Mouse (Mus musculus): ENCODE data around the gene Cd3eap. TPM values are rescaled to one million over a fixed set of nuclear protein-coding genes. Genes with fewer than 3 reads are reported as not detected.

Cd3eap gene
- polyA plus RNA-seq, 1 experiment from 2014 or later: 16.4 TPM

DNA sequence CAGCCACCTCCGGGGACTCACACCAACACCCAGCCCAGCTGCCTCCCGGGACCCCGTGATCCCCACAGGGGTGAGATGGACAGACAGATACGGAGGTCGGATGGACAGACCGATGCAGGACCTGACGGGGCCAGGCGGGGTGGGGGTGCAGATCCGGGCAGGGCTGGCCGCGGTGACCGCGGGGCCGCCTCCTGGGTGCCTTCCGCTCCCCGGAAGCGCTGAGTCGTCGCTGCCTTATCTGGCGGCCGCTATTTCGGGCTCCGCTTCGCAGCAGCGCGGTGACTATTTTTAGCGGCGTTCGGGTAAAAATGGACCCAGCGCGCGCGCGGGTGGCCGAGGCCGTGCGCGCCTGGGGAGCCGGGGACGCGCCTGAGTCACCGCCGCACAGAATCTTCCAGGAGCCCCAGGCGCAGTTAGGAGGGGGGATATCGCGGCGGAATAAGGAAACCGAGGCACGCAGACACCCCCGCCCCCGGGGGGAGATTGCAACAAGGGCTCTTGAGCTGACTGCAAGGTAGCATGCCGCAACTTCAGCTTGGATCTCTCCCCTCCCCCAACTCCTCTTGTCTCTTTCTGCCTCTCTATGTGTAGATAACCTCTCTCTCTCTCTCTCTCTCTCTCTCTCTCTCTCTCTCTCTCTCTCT, 26.5 kb downstream of the Cd3eap start:
- peak overlapping the region; percentile 86 for H3K9ac ChIP-seq (replicated peaks; ENCODE audit: low read length)
- H3K4me1 ChIP-seq (ENCODE audit: control insufficient read depth, insufficient read depth, low read length): no peaks in the 10 kb centered on the region
- DNase-seq (peak; percentile 88), ATAC-seq (ENCODE audit: low FRiP score, low TSS enrichment) (peak; percentile 58)
- H3K36me3 ChIP-seq (ENCODE audit: control insufficient read depth, insufficient read depth, low read length): no peaks in the 10 kb centered on the region
- peak overlapping the region; percentile 86 for H3K4me2 ChIP-seq (ENCODE audit: low read length)
- H3K27me3 ChIP-seq (ENCODE audit: control insufficient read depth, insufficient read depth, low read length): no peaks in the 10 kb centered on the region
- peak overlapping the region; percentile 85 for H3K27ac ChIP-seq (replicated peaks; ENCODE audit: low read depth, low read length)
- peak overlapping the region; percentile 60 for H3K4me3 ChIP-seq (replicated peaks; ENCODE audit: low read depth, low read length)
- under 1% methylated on average over 52 of the region's 52 CpGs for WGBS
- H3K9me3 ChIP-seq (ENCODE audit: control insufficient read depth, low read length): no peaks in the 10 kb centered on the region

GRCm38 (mm10) chr7:19331910-19332309, 27.4 kb downstream of the Cd3eap start:
- no peak overlapping the region for H3K4me2 ChIP-seq (ENCODE audit: low read length)
- no peak overlapping the region for H3K27ac ChIP-seq (replicated peaks; ENCODE audit: low read depth, low read length)
- no peak for ATAC-seq (ENCODE audit: low FRiP score, low TSS enrichment)
- H3K4me3 ChIP-seq (replicated peaks; ENCODE audit: low read depth, low read length): no peak overlapping the region
- 62% methylated on average over 2 of the region's 2 CpGs for WGBS
- 0 out of 2 replicates have a peak, but pooled peaks cover 4% of the 10 kb centered on the region for H3K4me1 ChIP-seq (ENCODE audit: control insufficient read depth, insufficient read depth, low read length)
- no peaks in the 10 kb centered on the region for H3K27me3 ChIP-seq (ENCODE audit: control insufficient read depth, insufficient read depth, low read length)
- H3K9ac ChIP-seq (replicated peaks; ENCODE audit: low read length): no peak overlapping the region
- H3K9me3 ChIP-seq (ENCODE audit: control insufficient read depth, low read length): no peaks in the 10 kb centered on the region
- H3K36me3 ChIP-seq (ENCODE audit: control insufficient read depth, insufficient read depth, low read length): no peaks in the 10 kb centered on the region
- no peak for DNase-seq

DNA sequence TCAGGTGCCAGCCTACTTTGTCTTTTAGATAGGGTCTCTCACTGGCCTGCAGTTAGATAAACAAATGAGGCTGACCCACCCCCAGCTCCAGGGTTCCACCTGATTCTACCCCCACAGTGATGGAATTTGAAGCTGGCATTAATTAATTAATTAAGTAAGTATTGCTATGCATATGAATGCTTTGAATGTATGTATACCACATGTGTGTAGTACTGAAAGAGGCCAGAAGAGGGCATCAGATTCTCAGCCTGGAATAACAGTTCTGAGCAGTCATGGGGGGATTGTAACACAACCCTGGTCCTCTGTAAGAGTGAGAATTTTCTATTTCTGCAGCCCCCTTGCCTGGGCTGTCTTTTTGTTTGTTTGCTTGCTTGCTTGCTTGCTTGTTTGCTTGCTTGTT, 30.9 kb downstream of the Cd3eap start:
- Histone ChIP-seq H3K27ac (replicated peaks; ENCODE audit: low read depth, low read length) (no peak overlapping the region), H3K4me3 (replicated peaks; ENCODE audit: low read depth, low read length) (no peak overlapping the region), H3K4me1 (ENCODE audit: control insufficient read depth, insufficient read depth, low read length) (peaks cover 9% of the 10 kb centered on the region; the same call in 1 of the 2 replicates), H3K9me3 (ENCODE audit: control insufficient read depth, low read length) (no peaks in the 10 kb centered on the region), H3K4me2 (ENCODE audit: low read length) (no peak overlapping the region), H3K27me3 (ENCODE audit: control insufficient read depth, insufficient read depth, low read length) (no peaks in the 10 kb centered on the region), H3K36me3 (ENCODE audit: control insufficient read depth, insufficient read depth, low read length) (no peaks in the 10 kb centered on the region), H3K9ac (replicated peaks; ENCODE audit: low read length) (no peak overlapping the region)
- ATAC-seq (ENCODE audit: low FRiP score, low TSS enrichment): no peak
- DNase-seq: no peak

GRCm38 (mm10) chr7:19327782-19328181, 31.5 kb downstream of the Cd3eap start:
- H3K9me3 ChIP-seq (ENCODE audit: control insufficient read depth, low read length): no peaks in the 10 kb centered on the region
- H3K9ac ChIP-seq (replicated peaks; ENCODE audit: low read length): no peak overlapping the region
- no peaks in the 10 kb centered on the region for H3K36me3 ChIP-seq (ENCODE audit: control insufficient read depth, insufficient read depth, low read length)
- WGBS: 86% methylated on average over 5 of the region's 5 CpGs
- no peak for DNase-seq
- H3K4me2 ChIP-seq (ENCODE audit: low read length): peak overlapping the region; percentile 67; the same call in 1 of the 2 replicates
- H3K27me3 ChIP-seq (ENCODE audit: control insufficient read depth, insufficient read depth, low read length): no peaks in the 10 kb centered on the region
- H3K27ac ChIP-seq (replicated peaks; ENCODE audit: low read depth, low read length): no peak overlapping the region
- H3K4me3 ChIP-seq (replicated peaks; ENCODE audit: low read depth, low read length): no peak overlapping the region
- H3K4me1 ChIP-seq (ENCODE audit: control insufficient read depth, insufficient read depth, low read length): peaks cover 9% of the 10 kb centered on the region; the same call in 1 of the 2 replicates
- no peak for ATAC-seq (ENCODE audit: low FRiP score, low TSS enrichment)

- WGBS: under 1% methylated on average over 22 of the region's 22 CpGs
- peak overlapping the region; percentile 39 for H3K9ac ChIP-seq (replicated peaks; ENCODE audit: low read length)
- H3K4me2 ChIP-seq (ENCODE audit: low read length): peak overlapping the region; percentile 67
- ATAC-seq (ENCODE audit: low FRiP score, low TSS enrichment): peak; percentile 65
- H3K36me3 ChIP-seq (ENCODE audit: control insufficient read depth, insufficient read depth, low read length): no peaks in the 10 kb centered on the region
- H3K27ac ChIP-seq (replicated peaks; ENCODE audit: low read depth, low read length): no peak overlapping the region
- peak; percentile 86 for DNase-seq
- peak overlapping the region; percentile 29 for H3K4me3 ChIP-seq (replicated peaks; ENCODE audit: low read depth, low read length)
- no peaks in the 10 kb centered on the region for H3K27me3 ChIP-seq (ENCODE audit: control insufficient read depth, insufficient read depth, low read length)
- H3K9me3 ChIP-seq (ENCODE audit: control insufficient read depth, low read length): no peaks in the 10 kb centered on the region
- H3K4me1 ChIP-seq (ENCODE audit: control insufficient read depth, insufficient read depth, low read length): peaks cover 9% of the 10 kb centered on the region; the same call in 1 of the 2 replicates
Observed at GRCm38 (mm10) chr7:19327128-19327527, 32.2 kb downstream of the Cd3eap start.

GRCm38 (mm10) chr7:19326359-19326758, 32.9 kb downstream of the Cd3eap start:
- Histone ChIP-seq H3K4me2 (ENCODE audit: low read length) (peak overlapping the region; percentile 67), H3K27ac (replicated peaks; ENCODE audit: low read depth, low read length) (peak overlapping the region; percentile 16; the same call in 1 of the 2 replicates), H3K9me3 (ENCODE audit: control insufficient read depth, low read length) (no peaks in the 10 kb centered on the region), H3K9ac (replicated peaks; ENCODE audit: low read length) (no peak overlapping the region; the same call in 1 of the 2 replicates), H3K4me3 (replicated peaks; ENCODE audit: low read depth, low read length) (peak overlapping the region; percentile 29), H3K27me3 (ENCODE audit: control insufficient read depth, insufficient read depth, low read length) (no peaks in the 10 kb centered on the region), H3K4me1 (ENCODE audit: control insufficient read depth, insufficient read depth, low read length) (peaks cover 9% of the 10 kb centered on the region; the same call in 1 of the 2 replicates), H3K36me3 (ENCODE audit: control insufficient read depth, insufficient read depth, low read length) (no peaks in the 10 kb centered on the region)
- ATAC-seq (ENCODE audit: low FRiP score, low TSS enrichment) (peak; percentile 55; the same call in 1 of the 2 replicates), DNase-seq (peak; percentile 83)
- 0% methylated on average over 19 of the region's 20 CpGs for WGBS

DNA sequence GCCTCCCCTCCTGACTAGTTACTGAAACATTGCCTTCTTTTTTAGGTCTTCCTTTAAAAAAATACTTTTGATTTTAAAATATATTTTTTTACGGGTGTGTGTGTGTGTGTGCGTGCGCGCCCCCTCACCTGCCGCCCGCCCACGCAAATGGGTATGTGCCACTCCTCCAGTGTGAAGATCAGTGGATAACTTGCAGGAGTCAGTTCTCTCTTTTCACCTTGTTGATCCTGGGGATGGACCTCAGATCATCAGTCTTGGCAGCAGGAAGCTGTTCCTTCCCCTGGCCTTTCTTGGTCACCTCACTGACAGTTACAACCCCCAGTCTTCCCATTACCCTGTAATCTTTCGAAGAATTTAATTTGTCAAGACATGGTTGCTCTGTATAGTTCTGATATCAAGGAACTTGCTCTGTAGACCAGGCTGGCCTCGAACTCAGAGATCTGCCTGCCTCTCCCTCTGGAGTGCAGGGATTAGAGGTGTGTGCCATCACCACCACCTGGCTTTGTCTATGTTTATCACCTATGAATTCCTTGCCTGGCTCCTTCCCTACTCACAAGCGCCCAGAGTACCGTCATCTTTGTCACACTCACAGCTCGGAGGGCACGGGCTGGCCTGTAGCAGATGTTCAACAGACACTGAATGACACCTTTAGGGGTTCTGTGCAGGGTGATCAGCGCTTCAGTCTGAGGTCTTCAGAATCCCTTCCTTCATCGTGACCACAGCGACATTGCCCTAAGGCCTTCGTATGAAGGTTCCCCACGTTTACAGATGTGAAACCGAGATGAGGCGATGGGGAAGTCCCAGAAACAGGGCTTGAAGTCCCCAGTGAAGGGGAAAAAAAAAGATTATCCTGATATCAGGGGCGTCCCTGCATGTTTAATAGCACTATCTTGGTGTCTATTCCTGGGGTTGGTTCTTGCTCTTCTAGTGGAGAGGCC, 33.8 kb downstream of the Cd3eap start:
- Histone ChIP-seq H3K27ac (replicated peaks; ENCODE audit: low read depth, low read length) (no peak overlapping the region), H3K4me2 (ENCODE audit: low read length) (peak overlapping the region; percentile 67; the same call in 1 of the 2 replicates), H3K36me3 (ENCODE audit: control insufficient read depth, insufficient read depth, low read length) (no peaks in the 10 kb centered on the region), H3K9ac (replicated peaks; ENCODE audit: low read length) (no peak overlapping the region), H3K4me1 (ENCODE audit: control insufficient read depth, insufficient read depth, low read length) (peaks cover 13% of the 10 kb centered on the region; the same call in 1 of the 2 replicates), H3K27me3 (ENCODE audit: control insufficient read depth, insufficient read depth, low read length) (no peaks in the 10 kb centered on the region), H3K9me3 (ENCODE audit: control insufficient read depth, low read length) (no peaks in the 10 kb centered on the region), H3K4me3 (replicated peaks; ENCODE audit: low read depth, low read length) (no peak overlapping the region)
- 76% methylated on average over 21 of the region's 21 CpGs for WGBS
- DNase-seq (no peak), ATAC-seq (ENCODE audit: low FRiP score, low TSS enrichment) (no peak)

DNA sequence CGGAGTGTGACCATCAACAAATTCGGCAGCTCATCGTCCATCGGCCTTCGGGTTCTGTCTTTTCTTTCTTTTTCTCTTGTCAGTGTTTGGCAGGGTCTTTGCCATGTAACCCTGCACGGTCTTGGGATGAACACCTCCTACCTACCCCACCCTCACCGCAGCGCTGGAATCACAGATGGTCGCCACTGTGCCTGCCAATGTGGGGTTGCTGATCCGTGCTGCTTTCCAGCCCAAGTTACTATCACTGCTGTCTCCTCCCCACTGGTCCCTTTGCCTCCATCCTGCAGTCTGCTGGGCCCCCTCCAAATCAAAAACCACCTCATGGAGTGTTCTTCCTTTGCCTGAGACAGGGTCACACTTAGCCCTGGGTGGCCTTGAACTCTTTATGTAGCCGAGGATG, 35.1 kb downstream of the Cd3eap start:
- no peak overlapping the region for H3K9ac ChIP-seq (replicated peaks; ENCODE audit: low read length)
- 87% methylated on average over 11 of the region's 11 CpGs for WGBS
- H3K4me1 ChIP-seq (ENCODE audit: control insufficient read depth, insufficient read depth, low read length): peaks cover 17% of the 10 kb centered on the region
- no peak overlapping the region for H3K27ac ChIP-seq (replicated peaks; ENCODE audit: low read depth, low read length)
- H3K9me3 ChIP-seq (ENCODE audit: control insufficient read depth, low read length): no peaks in the 10 kb centered on the region
- no peak overlapping the region for H3K4me3 ChIP-seq (replicated peaks; ENCODE audit: low read depth, low read length)
- no peaks in the 10 kb centered on the region for H3K36me3 ChIP-seq (ENCODE audit: control insufficient read depth, insufficient read depth, low read length)
- H3K4me2 ChIP-seq (ENCODE audit: low read length): no peak overlapping the region
- DNase-seq: no peak
- no peak for ATAC-seq (ENCODE audit: low FRiP score, low TSS enrichment)
- no peaks in the 10 kb centered on the region for H3K27me3 ChIP-seq (ENCODE audit: control insufficient read depth, insufficient read depth, low read length)
